Mouse (Mus musculus) left cerebral cortex, postnatal 25 days (tissue): ENCODE data around the gene Map1lc3a. TPM values are rescaled to one million over a fixed set of nuclear protein-coding genes. Genes with fewer than 3 reads are reported as not detected.

Experiments
- DNase-seq, 2 experiments: peaks; one replicate each; pipeline ENCODE4 v3.0.0; 2022; ENCODE audit warnings: low spot score in 2 of 2, mixed read lengths in 1 of 2
- intact Hi-C: fragments of 180-260 bp; cut with DNase I; formaldehyde crosslinking; loops from one replicate; pipeline ENCODE4 v1.15.1; 2025
- total RNA-seq, 2 experiments: library from RNA; stranded (reverse); gene quantifications; 2 replicates each; pipeline ENCODE4 v1.2.3; 2021

The Map1lc3a gene
- total RNA-seq, result 100 to 1,000 TPM; 346 to 373 TPM

DNA sequence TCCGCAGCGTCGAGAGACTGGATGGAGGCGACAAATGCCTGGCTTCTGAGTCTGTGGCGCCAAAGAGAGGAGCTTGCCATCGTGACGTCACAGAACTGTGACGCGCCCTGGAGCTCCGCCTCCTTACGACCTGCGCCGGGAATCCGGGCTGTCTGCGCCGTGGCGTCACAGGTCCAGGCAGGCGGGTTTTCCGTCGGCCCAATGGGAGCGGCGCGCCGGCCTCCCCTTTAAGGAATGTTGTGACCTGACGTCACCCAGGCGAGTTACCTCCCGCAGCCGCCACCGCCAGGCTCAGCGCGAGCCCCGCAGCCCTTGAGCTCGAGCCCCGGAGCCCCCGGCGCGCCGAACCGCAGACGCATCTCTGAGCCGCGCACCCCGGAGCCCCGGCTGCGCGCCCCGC is at the start of gene Map1lc3a:
TSS of gene Map1lc3a (plus strand) at position 103 of the 400 bp plus-strand sequence.
- intact Hi-C loops, result loop anchor here (1.0 to 2.0 kb wide), 2 partner anchors 107 to 202 kb away; partner anchors contain the start of gene Ahcy
- peak; percentile 99 for DNase-seq

DNA sequence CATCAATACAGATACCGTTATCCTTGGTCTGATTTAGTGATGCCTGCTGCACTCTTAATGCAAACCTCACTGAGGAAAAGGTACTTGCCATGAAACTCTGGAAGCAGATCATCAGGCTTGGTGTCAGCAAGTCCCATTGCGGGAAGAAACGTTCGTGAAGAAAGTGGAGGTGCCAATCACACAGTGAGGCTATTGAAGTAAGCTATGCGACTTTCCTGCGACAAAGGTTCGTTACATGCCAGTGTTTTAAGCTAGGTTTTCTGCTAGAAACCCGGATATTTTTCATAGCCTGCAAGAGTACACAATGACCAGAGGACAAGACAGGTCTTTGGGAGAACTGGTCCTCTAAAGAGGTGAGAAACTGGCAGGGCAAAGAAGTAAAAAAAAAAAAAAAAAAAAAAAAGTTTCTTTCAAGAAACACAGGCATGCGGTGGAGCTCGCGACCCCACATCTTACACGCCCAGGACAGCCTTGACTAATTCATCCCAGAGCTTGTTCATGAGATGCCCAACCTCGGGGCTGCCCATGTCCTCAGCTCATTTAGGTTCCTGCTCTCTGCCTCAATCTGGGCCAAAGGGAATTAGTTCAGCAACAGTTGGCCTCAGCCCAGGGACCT is 40.2 kb upstream of the Map1lc3a start:
- DNase-seq, result peak in 1 of 2 experiments; percentile 7
- intact Hi-C loops, result loop anchor here (5.0 kb wide), 1 partner anchor 146 kb away; the partner anchor contains the start of gene Trp53inp2

- intact Hi-C loops, result loop anchor here (5.0 kb wide), 1 partner anchor 146 kb away; the partner anchor contains the start of gene Trp53inp2
- DNase-seq, result peak; percentile 99 to 100
Measured at GRCm38 (mm10) chr2:155236362-155236992, 39.6 kb upstream of the Map1lc3a start, which contains the start of gene Dynlrb1. Gene Dynlrb1, plus strand, starts transcription at chr2:155236533.

- no peak for DNase-seq
Measured at GRCm38 (mm10) chr2:155237276-155237675, 38.8 kb upstream of the Map1lc3a start.

GRCm38 (mm10) chr2:155240915-155241314 is 35.2 kb upstream of the Map1lc3a start:
- DNase-seq, result no peak
- intact Hi-C loops, result loop anchor here (10.0 kb wide), 1 partner anchor 276 kb away; no protein-coding TSS in a partner anchor

More at GRCm38 (mm10) chr2:155237276-155237675, 38.8 kb upstream of the Map1lc3a start:
- intact Hi-C loops, result loop anchor here (5.0 kb wide), 1 partner anchor 145 kb away; the partner anchor contains the start of gene Trp53inp2

DNA sequence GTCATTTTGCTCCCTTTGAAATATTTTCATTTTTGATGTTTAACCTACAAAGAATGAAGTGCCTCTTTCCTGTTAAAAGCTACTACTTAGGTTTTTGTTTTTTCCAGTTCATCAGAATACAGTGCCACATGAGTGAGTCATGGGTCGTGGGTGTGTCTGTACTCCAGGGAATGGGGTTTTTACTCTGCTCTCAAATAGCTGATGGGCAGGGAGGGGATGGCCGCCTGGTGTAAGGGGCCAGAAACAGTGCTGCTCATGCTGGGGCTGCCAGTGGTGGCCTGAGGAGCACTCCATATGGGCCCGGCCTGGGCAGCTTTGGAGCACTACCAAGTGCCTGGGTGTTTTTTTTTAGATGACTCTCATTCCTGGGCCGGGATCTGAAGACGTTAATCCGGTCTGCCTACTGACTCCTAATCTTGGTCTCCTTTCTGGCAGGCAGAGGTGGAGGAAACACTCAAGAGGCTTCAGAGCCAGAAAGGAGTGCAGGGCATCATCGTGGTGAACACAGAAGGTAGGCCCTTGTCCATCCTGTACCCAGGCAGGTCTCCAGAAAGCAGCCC is 33.7 kb upstream of the Map1lc3a start:
- no peak for DNase-seq
- intact Hi-C loops, result loop anchor here (10.0 kb wide), 1 partner anchor 278 kb away; no protein-coding TSS in a partner anchor

DNA sequence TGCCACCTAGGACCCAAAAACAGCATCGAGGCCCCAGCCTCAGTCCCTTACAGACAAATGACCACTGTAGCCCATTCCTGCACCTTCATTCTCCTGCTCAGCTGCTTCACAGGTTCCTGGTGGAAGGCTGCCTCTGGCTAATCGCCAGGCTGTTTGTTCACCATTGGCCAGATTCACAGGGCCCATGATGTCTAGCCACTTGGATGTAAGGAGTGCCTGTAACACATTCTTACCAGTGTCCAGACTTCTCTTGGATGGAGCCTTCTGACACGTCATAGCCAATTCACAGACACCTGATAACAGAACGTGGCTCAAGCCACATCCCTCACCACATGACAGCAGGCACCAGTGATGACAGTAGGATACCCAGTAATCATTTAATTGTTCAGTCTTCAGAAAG is 29.9 kb upstream of the Map1lc3a start:
- intact Hi-C loops, result loop anchor here (10.0 kb wide), 1 partner anchor 281 kb away; no protein-coding TSS in a partner anchor
- DNase-seq, result no peak

DNA sequence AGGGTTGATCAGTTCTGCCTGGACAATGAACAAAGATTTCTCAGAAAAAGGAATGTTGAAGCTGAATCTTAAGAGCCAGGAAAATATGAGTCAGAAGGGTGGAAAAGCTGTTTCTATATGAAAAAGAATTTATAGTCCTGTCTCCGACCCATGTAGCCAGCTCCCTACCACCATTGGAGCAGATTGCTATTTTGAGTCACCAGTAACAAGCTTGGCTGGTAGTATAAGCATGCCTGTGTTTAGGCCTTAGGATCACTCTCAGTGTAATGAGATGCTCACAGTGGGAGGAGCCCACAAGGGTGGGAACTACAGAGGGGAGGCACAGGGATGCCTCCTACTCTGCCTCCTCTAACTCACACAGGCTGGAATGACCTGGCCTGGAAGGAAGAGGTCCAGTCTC is 27.9 kb upstream of the Map1lc3a start:
- intact Hi-C loops, result loop anchor here (10.0 kb wide), 1 partner anchor 283 kb away; no protein-coding TSS in a partner anchor
- DNase-seq, result no peak

DNA sequence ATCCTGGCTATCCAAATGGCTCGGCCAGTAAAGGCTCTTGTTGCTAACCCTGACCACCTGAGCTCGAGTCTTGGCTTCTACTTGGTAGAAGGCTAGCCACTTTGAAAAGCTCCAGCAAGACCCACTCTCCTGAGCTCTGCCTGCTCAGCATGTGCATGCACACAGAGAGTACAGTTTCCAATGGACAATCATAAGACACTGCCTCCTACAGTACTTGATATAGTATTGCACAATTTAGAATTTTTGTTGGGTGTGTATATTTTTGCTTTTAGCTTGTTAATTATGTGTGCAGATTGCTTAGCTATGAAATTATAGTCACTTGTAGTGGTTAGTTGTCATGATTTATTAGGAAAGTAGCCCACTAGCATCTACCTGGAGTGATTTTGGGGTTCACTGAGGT is 27.4 kb upstream of the Map1lc3a start:
- intact Hi-C loops, result loop anchor here (10.0 kb wide), 1 partner anchor 284 kb away; no protein-coding TSS in a partner anchor
- DNase-seq, result no peak

GRCm38 (mm10) chr2:155249588-155249987 is 26.5 kb upstream of the Map1lc3a start:
- intact Hi-C loops, result loop anchor here (10.0 kb wide), 1 partner anchor 285 kb away; no protein-coding TSS in a partner anchor
- DNase-seq, result no peak

DNA sequence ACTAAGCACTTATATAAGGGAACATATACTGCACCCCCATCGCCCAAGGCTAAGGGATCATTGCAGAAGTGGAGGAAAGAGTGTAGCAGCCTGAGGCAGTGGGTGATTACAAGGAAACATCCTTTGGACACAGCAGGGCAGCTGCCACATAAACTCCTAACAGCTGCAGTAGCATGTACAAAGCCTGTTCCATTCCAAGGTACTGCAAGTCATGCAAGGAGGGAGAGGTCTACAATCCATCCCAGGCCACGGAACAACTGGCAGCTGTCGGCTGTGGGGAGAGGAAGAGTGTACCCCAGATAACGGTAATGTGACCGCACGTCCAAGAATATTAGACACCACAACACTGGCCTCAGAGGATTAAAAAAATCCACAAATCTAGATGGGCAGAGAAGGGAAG is 10.6 kb upstream of the Map1lc3a start:
- no peak for DNase-seq
- intact Hi-C loops, result no loop called here

GRCm38 (mm10) chr2:155266896-155267295 is 9.2 kb upstream of the Map1lc3a start:
- no peak for DNase-seq
- intact Hi-C loops, result no loop called here

GRCm38 (mm10) chr2:155271957-155272356 is 4.1 kb upstream of the Map1lc3a start:
- intact Hi-C loops, result loop anchor here (2.0 kb wide), 1 partner anchor 33 kb away; no protein-coding TSS in a partner anchor
- DNase-seq, result no peak

DNA sequence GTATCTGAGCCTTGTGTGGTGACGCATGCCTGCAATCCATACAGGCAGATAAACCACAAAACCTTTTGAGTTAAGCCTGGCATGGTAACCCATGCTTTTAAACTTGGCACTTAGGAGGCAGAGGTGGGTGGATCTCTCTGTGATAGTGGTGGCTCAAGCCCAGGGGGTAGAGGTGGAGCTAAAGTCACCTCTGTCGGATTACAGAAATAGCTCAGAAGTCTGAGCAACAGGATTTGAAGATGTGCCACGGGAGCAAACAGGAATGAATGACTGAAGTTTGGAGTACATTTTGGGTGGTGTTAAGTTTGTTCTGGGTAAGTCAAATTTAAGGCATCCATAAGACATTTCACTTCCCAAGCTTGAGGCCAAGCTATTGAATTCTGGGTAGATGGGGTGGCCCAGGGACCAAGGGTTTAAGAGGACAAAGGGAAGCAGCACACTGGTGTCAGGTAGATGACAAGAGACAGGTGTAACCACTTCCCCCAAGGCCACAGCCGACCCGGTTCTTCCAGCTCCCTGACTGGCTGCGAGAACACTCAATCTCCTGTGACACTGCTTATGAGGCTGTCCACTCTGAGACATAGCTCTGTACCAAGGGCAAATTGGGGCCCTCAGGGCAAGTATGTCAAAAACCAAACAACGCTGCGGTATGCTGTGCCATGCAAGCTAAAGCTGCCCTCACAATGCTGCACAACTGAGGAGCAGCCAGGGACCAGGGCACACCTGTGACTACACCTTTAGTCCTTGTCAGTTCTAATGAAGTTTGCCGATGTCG is 3.5 kb upstream of the Map1lc3a start:
- no peak for DNase-seq
- intact Hi-C loops, result loop anchor here (2.0 kb wide), 1 partner anchor 34 kb away; no protein-coding TSS in a partner anchor

- intact Hi-C loops, result loop anchor here (2.0 kb wide), 1 partner anchor 35 kb away; no protein-coding TSS in a partner anchor
- DNase-seq, result no peak
Measured at GRCm38 (mm10) chr2:155273603-155274002, 2.5 kb upstream of the Map1lc3a start.

DNA sequence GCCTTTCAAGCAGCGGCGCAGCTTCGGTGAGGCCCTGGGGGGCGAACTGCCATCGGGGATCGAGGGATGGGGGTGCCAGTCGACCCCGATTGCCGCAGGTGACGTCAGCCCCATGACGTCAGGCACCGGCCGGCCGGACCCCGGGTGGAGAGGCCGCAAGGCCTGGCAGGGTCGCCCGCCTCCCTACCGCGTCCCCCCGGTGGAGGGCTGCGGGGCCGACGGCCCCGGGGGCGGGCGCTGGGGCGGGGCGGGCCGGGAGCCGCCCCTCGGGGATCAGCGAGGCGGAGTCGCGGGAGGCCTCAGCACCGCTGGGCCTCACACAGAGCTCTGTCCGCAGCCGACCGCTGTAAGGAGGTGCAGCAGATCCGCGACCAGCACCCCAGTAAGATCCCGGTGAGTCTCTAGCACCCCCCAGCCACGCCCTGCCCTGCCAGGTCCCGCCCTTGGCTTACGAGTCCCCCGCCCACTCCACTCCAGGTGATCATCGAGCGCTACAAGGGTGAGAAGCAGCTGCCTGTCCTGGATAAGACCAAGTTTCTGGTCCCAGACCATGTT is 601 bp downstream of the Map1lc3a start:
- peak in 1 of 2 experiments; percentile 51 for DNase-seq
- intact Hi-C loops, result loop anchor here (1.0 to 2.0 kb wide), 2 partner anchors 106 to 202 kb away; partner anchors contain the start of gene Ahcy

DNA sequence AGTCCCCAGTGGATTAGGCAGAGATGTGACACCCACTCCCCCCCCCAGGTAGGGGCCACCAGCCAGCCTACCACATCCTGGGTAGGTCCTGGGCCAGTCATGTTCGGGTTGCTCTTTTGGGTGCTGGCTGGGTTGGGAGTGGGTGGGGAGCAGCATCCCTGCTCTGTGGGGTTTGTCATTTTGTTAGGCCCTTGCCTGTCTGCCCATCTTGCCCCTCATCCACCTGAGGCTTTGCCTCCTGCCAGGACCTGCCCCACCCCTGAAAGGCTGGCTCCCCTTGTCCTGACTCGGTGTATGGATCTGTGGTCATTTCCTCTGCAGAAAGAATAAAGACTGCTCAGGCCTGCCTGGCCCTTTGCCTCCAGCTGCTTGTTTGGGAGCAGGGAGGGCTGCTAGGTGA is 1.6 kb downstream of the Map1lc3a start:
- no peak for DNase-seq
- intact Hi-C loops, result loop anchor here (2.0 kb wide), 1 partner anchor 105 kb away; no protein-coding TSS in a partner anchor

DNA sequence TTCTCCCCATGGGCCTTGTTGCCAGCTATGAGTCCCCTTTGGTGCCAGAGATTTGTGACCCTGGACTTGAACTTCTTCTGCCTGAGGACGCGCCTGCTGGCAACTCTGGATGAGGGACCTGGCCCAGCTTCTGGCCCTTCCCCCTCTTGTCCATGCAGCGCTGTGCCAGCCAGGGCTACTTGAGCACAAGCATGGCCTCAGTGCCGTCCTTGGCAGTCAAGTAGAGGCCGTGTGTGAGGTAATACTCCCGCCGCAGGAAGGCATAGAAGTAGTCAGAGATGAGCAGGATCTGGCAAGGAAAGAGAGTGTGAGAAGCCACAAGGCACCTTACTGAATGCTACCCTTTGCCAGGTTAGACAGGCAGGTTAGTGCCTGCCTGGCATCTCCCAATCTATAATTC is 2.3 kb downstream of the Map1lc3a start:
- intact Hi-C loops, result no loop called here
- no peak for DNase-seq

DNA sequence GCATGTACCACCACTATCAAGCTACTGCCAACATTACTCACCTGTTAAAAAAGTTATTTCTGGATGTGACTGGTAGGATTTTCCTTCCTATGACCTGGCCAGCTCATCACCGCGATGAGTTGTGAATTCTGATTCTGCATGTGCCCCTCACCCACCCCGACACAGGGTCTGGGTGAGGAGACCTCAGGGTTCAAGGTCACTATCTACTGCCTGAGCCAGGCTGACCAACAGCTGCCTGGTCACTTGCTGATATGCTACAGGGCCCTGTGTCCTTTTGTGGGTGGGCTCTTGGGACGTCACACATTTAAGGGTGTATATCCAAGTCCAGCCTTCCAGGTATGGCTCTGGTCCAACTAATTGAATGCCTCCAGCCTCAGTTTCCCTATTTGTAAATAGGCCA is 3.1 kb downstream of the Map1lc3a start:
- intact Hi-C loops, result no loop called here
- DNase-seq, result no peak
